Mouse (Mus musculus): Measurements from ENCODE around the gene Eps8l3.

GRCm38 (mm10) chr3:107833370-107833769 lies 43.7 kb upstream of the Eps8l3 start:
- TF ChIP-seq CTCF (IDR thresholded peaks at IDR 0.05; ENCODE audit: low read depth) (no peak), EP300 (IDR thresholded peaks at IDR 0.05; ENCODE audit: low read depth) (no peak)
